Mouse (Mus musculus): ENCODE measurements around the gene Kctd15. TPM values are rescaled to one million over a fixed set of nuclear protein-coding genes. Genes with fewer than 3 reads are reported as not detected.

Kctd15 gene
- polyA plus RNA-seq, 1 experiment from 2014 or later: 20.7 TPM

DNA sequence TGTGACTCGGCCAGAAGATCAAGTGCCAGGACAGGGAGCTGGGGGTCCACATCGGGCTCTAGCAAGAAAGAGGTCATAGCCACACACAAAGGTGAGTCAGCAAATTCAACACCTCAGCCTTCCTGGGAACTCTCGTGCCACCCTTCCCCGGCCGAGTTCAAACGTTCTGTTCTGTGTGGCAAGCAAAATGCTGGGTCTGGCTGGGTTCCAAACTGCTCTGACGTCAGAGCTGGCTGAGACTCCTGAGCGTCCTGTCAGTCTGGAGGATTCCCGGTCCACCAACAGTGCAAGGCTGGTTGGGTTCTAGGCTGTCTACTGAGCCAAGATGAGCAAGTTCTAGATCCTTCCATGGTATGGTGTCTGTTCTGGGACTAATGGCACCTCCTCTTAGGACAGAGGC lies 9.5 kb downstream of the Kctd15 start:
- DNase-seq (ENCODE audit: low spot score) (no peak), ATAC-seq (replicated peaks; ENCODE audit: insufficient number of reproducible peaks, low FRiP score, low TSS enrichment, low read depth) (no peak)
- Histone ChIP-seq H3K4me3 (ENCODE audit: low read depth, low read length) (no peak overlapping the region), H3K36me3 (replicated peaks; ENCODE audit: control insufficient read depth, insufficient read depth, low read depth, low read length) (peaks cover 30% of the 10 kb centered on the region), H3K9me3 (replicated peaks; ENCODE audit: control insufficient read depth, low read length) (no peaks in the 10 kb centered on the region), H3K27ac (replicated peaks; ENCODE audit: low read depth, low read length) (no peak overlapping the region), H3K4me2 (ENCODE audit: low read depth, low read length) (no peak overlapping the region), H3K9ac (replicated peaks; ENCODE audit: low read length) (no peak overlapping the region), H3K4me1 (ENCODE audit: control insufficient read depth, insufficient read depth, low read length) (no peaks in the 10 kb centered on the region; the same call in 1 of the 2 replicates), H3K27me3 (ENCODE audit: control insufficient read depth, insufficient read depth, low read length) (no peaks in the 10 kb centered on the region)
- WGBS: 88% methylated on average over 9 of the region's 9 CpGs

DNA sequence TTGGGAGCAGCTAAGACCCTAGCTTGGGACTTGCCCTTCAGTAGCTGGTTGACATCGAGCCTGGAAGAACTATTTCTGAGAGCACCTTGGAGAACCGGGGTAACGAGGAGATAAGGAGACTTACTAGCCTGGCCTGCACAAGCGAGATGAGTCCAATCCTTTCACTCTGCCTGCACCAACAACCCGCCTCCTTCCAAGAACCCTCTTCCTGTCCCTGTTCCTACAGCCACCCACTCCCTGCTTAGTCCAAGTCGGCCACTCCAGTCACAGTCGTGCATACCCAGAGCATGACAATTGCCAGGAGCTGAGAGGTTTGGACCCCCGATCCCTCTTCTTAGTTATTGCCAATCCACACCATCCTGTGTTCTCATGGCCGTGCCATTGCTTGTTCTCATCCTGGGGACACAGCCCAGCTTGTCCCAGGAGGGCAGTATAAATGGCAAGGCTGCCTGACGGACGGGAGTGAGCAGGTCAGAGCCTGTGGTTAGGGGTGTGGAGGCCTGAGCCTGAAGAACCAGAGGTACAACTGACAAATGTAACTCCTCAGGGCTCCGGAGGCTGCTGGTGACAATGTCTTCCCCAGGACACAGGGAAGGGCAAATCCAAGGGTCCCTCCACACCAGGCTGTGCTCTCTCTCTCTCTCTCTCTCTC lies 10.3 kb downstream of the Kctd15 start:
- H3K27me3 ChIP-seq (ENCODE audit: control insufficient read depth, insufficient read depth, low read length): no peaks in the 10 kb centered on the region
- no peak overlapping the region for H3K4me2 ChIP-seq (ENCODE audit: low read depth, low read length)
- no peak for ATAC-seq (replicated peaks; ENCODE audit: insufficient number of reproducible peaks, low FRiP score, low TSS enrichment, low read depth)
- no peaks in the 10 kb centered on the region for H3K4me1 ChIP-seq (ENCODE audit: control insufficient read depth, insufficient read depth, low read length)
- no peak overlapping the region; the same call in 1 of the 2 replicates for H3K27ac ChIP-seq (replicated peaks; ENCODE audit: low read depth, low read length)
- no peaks in the 10 kb centered on the region for H3K9me3 ChIP-seq (replicated peaks; ENCODE audit: control insufficient read depth, low read length)
- H3K36me3 ChIP-seq (replicated peaks; ENCODE audit: control insufficient read depth, insufficient read depth, low read depth, low read length): peaks cover 33% of the 10 kb centered on the region
- no peak overlapping the region for H3K9ac ChIP-seq (replicated peaks; ENCODE audit: low read length)
- DNase-seq (ENCODE audit: low spot score): no peak
- 86% methylated on average over 12 of the region's 12 CpGs for WGBS
- no peak overlapping the region for H3K4me3 ChIP-seq (ENCODE audit: low read depth, low read length)

DNA sequence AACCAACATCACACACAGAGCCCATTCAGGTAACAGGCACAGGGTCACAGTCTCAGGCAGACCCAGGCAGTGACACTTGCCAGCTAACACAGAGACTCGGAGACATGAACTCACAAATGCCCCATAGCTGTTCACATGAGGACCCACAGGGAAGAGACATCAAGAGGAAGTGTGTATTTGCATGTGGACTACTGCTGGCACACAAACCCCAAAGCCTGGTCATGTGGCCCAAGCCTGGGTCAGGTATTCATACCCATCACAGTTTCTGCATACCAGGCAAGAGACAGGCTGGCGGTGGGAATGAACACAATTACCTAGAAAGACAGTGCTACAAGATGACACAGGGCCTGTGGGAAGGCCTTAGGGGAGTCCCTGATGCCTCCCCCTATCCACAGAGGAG lies 10.9 kb downstream of the Kctd15 start:
- no peak for ATAC-seq (replicated peaks; ENCODE audit: insufficient number of reproducible peaks, low FRiP score, low TSS enrichment, low read depth)
- Histone ChIP-seq H3K4me1 (ENCODE audit: control insufficient read depth, insufficient read depth, low read length) (no peaks in the 10 kb centered on the region), H3K9ac (replicated peaks; ENCODE audit: low read length) (no peak overlapping the region), H3K36me3 (replicated peaks; ENCODE audit: control insufficient read depth, insufficient read depth, low read depth, low read length) (peaks cover 33% of the 10 kb centered on the region), H3K9me3 (replicated peaks; ENCODE audit: control insufficient read depth, low read length) (no peaks in the 10 kb centered on the region), H3K27me3 (ENCODE audit: control insufficient read depth, insufficient read depth, low read length) (no peaks in the 10 kb centered on the region), H3K4me3 (ENCODE audit: low read depth, low read length) (no peak overlapping the region), H3K4me2 (ENCODE audit: low read depth, low read length) (no peak overlapping the region), H3K27ac (replicated peaks; ENCODE audit: low read depth, low read length) (no peak overlapping the region)
- 92% methylated on average over 2 of the region's 2 CpGs for WGBS
- no peak for DNase-seq (ENCODE audit: low spot score)

DNA sequence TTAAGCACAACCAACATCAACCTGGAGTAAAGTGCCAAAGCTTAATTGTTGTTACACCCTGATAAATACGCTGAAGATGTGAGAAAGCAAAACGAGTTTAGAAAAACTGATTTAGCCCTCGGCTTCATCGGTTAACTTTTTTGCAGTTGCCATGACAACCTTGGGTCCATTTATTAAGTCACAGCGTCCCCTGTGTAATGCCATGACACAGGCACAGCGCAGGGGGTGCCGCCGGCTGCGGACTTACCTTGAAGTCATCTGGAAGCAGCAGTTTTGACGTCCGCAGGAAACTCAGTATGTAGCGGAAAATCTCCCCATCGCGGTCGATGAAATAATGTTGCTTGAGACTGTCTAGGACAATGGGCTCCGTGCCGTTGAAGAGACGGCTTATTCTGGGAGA lies 11.9 kb downstream of the Kctd15 start:
- DNase-seq (ENCODE audit: low spot score) (no peak), ATAC-seq (replicated peaks; ENCODE audit: insufficient number of reproducible peaks, low FRiP score, low TSS enrichment, low read depth) (no peak)
- Histone ChIP-seq H3K27ac (replicated peaks; ENCODE audit: low read depth, low read length) (no peak overlapping the region), H3K4me1 (ENCODE audit: control insufficient read depth, insufficient read depth, low read length) (no peaks in the 10 kb centered on the region), H3K4me3 (ENCODE audit: low read depth, low read length) (no peak overlapping the region), H3K4me2 (ENCODE audit: low read depth, low read length) (no peak overlapping the region), H3K36me3 (replicated peaks; ENCODE audit: control insufficient read depth, insufficient read depth, low read depth, low read length) (peaks cover 32% of the 10 kb centered on the region), H3K9me3 (replicated peaks; ENCODE audit: control insufficient read depth, low read length) (no peaks in the 10 kb centered on the region), H3K9ac (replicated peaks; ENCODE audit: low read length) (no peak overlapping the region), H3K27me3 (ENCODE audit: control insufficient read depth, insufficient read depth, low read length) (no peaks in the 10 kb centered on the region)
- 87% methylated on average over 18 of the region's 18 CpGs for WGBS

DNA sequence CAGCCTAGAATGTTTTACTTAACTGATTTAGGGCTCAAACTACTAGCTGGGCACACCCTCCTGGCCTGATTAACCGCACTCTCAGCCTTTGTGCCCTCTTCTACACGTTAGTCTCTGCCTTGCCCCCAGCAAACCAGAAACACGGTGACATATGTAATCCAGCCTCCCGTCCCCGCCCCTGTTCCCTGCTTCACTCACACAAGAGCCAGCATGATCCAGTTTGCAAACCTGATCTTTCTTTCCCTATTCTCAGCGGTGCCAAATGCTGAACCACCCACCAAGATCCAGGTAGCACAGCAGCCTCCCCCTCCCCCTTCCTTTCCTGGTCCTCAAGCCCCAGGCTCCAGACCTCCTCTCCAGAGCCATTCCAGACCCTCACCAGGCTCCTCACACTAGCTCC lies 13.2 kb downstream of the Kctd15 start:
- Histone ChIP-seq H3K36me3 (replicated peaks; ENCODE audit: control insufficient read depth, insufficient read depth, low read depth, low read length) (peaks cover 30% of the 10 kb centered on the region), H3K4me1 (ENCODE audit: control insufficient read depth, insufficient read depth, low read length) (no peaks in the 10 kb centered on the region), H3K27ac (replicated peaks; ENCODE audit: low read depth, low read length) (no peak overlapping the region), H3K4me3 (ENCODE audit: low read depth, low read length) (no peak overlapping the region), H3K27me3 (ENCODE audit: control insufficient read depth, insufficient read depth, low read length) (no peaks in the 10 kb centered on the region), H3K4me2 (ENCODE audit: low read depth, low read length) (no peak overlapping the region), H3K9ac (replicated peaks; ENCODE audit: low read length) (no peak overlapping the region), H3K9me3 (replicated peaks; ENCODE audit: control insufficient read depth, low read length) (no peaks in the 10 kb centered on the region)
- 76% methylated on average over 6 of the region's 6 CpGs for WGBS
- ATAC-seq (replicated peaks; ENCODE audit: insufficient number of reproducible peaks, low FRiP score, low TSS enrichment, low read depth) (no peak), DNase-seq (ENCODE audit: low spot score) (no peak)

DNA sequence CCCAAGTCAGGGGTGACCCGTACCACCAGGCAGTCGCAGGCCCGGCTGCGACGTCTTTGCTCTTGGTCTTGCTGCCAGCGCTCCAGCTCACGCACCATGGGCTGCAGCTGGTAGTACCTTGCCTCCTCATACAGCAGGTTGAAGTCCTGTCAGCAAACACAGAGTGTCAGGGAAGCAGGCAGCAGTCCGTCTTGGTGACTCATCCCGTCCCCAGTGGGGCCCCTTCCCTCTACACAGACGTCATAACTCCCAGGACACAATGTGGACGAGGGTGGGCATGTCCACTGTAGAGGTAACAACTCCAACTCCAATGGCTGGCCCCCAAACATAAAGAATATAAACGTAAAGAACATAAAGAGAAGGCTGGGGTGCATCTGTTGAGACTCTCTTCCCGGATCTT lies 14.6 kb downstream of the Kctd15 start:
- WGBS: 92% methylated on average over 13 of the region's 13 CpGs
- Histone ChIP-seq H3K27ac (replicated peaks; ENCODE audit: low read depth, low read length) (no peak overlapping the region), H3K9ac (replicated peaks; ENCODE audit: low read length) (no peak overlapping the region), H3K4me2 (ENCODE audit: low read depth, low read length) (no peak overlapping the region), H3K9me3 (replicated peaks; ENCODE audit: control insufficient read depth, low read length) (no peaks in the 10 kb centered on the region), H3K36me3 (replicated peaks; ENCODE audit: control insufficient read depth, insufficient read depth, low read depth, low read length) (peaks cover 21% of the 10 kb centered on the region), H3K4me3 (ENCODE audit: low read depth, low read length) (no peak overlapping the region), H3K4me1 (ENCODE audit: control insufficient read depth, insufficient read depth, low read length) (no peaks in the 10 kb centered on the region), H3K27me3 (ENCODE audit: control insufficient read depth, insufficient read depth, low read length) (no peaks in the 10 kb centered on the region)
- DNase-seq (ENCODE audit: low spot score) (no peak), ATAC-seq (replicated peaks; ENCODE audit: insufficient number of reproducible peaks, low FRiP score, low TSS enrichment, low read depth) (no peak)

DNA sequence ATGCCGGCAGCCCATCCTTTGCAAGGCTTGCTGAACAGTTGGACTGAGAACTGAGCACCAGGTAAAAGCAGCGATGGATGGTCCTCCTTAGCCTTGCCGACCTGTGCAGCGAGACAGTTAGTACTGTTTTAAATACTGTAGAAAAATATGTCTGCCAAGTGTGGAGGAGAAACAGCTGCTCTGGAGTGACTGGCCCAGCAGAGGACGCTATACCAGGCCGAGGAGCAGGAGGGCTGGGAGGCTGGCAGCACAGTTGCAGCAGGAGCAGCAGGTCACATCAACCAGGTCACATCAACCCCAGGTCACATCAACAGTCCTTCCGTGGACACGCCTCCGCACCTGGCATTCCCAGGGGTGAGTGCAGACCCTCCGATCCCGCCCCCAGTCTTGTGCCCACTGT lies 16.7 kb downstream of the Kctd15 start:
- H3K27me3 ChIP-seq (ENCODE audit: control insufficient read depth, insufficient read depth, low read length): no peaks in the 10 kb centered on the region
- H3K27ac ChIP-seq (replicated peaks; ENCODE audit: low read depth, low read length): no peak overlapping the region
- peaks cover 13% of the 10 kb centered on the region for H3K36me3 ChIP-seq (replicated peaks; ENCODE audit: control insufficient read depth, insufficient read depth, low read depth, low read length)
- no peaks in the 10 kb centered on the region for H3K4me1 ChIP-seq (ENCODE audit: control insufficient read depth, insufficient read depth, low read length)
- H3K4me3 ChIP-seq (ENCODE audit: low read depth, low read length): no peak overlapping the region
- ATAC-seq (replicated peaks; ENCODE audit: insufficient number of reproducible peaks, low FRiP score, low TSS enrichment, low read depth) (0 out of 2 replicates have a peak, but pooled peaks have one; percentile 15), DNase-seq (ENCODE audit: low spot score) (no peak)
- 86% methylated on average over 11 of the region's 11 CpGs for WGBS
- H3K9ac ChIP-seq (replicated peaks; ENCODE audit: low read length): no peak overlapping the region
- H3K4me2 ChIP-seq (ENCODE audit: low read depth, low read length): no peak overlapping the region
- H3K9me3 ChIP-seq (replicated peaks; ENCODE audit: control insufficient read depth, low read length): no peaks in the 10 kb centered on the region

DNA sequence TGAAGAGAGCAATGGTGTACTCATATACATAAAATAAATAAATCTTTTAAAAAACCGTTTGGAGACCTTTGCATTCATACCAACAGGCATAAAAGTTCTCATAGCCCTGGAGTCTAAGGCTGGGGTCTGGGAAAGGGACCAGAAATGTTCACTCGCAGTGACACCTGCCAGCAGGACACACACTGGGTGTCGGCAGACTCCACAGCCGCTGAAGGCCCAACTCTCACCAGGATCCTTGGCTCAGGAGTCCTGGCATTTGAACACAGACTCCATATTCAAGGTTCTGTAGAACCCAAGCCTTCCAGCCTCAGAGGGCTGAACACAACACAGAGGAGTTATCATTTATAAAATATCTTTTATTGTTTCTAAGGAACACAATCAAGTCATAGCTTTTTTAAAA lies 19.9 kb downstream of the Kctd15 start:
- DNase-seq (ENCODE audit: low spot score) (no peak), ATAC-seq (replicated peaks; ENCODE audit: insufficient number of reproducible peaks, low FRiP score, low TSS enrichment, low read depth) (no peak)
- Histone ChIP-seq H3K27me3 (ENCODE audit: control insufficient read depth, insufficient read depth, low read length) (no peaks in the 10 kb centered on the region), H3K9ac (replicated peaks; ENCODE audit: low read length) (no peak overlapping the region), H3K9me3 (replicated peaks; ENCODE audit: control insufficient read depth, low read length) (no peaks in the 10 kb centered on the region), H3K4me1 (ENCODE audit: control insufficient read depth, insufficient read depth, low read length) (no peaks in the 10 kb centered on the region), H3K4me2 (ENCODE audit: low read depth, low read length) (no peak overlapping the region), H3K4me3 (ENCODE audit: low read depth, low read length) (no peak overlapping the region), H3K36me3 (replicated peaks; ENCODE audit: control insufficient read depth, insufficient read depth, low read depth, low read length) (peaks cover 5% of the 10 kb centered on the region), H3K27ac (replicated peaks; ENCODE audit: low read depth, low read length) (no peak overlapping the region)
- WGBS: 88% methylated on average over 4 of the region's 4 CpGs
